Mouse (Mus musculus) liver, embryonic 18 days (tissue): ENCODE data around the gene Kyat1. TPM values are rescaled to one million over a fixed set of nuclear protein-coding genes. Genes with fewer than 3 reads are reported as not detected.

Source experiments
- polyA plus RNA-seq: library from polyadenylated mRNA; depleted of rRNA; stranded (reverse); fragments of >200 nt; gene quantifications from 2 replicates; pipeline ENCODE4 v1.2.3, GENCODE M21; 2012; rRNA removed

The Kyat1 gene
- polyA plus RNA-seq = 57.7 and 63.7 TPM in 2 replicates

GRCm38 (mm10) chr2:30205629-30206357 lies at the start of gene Kyat1:
Gene Kyat1, minus strand, starts transcription at chr2:30205847.

GRCm38 (mm10) chr2:30240267-30240666 lies 34.6 kb upstream of the Kyat1 start, which contains the start of gene Gm28035:
Gene Gm28035, plus strand, starts transcription at chr2:30240567.

GRCm38 (mm10) chr2:30237199-30237880 lies 31.7 kb upstream of the Kyat1 start, which contains the start of gene Lrrc8a:
Gene Lrrc8a, plus strand, starts transcription at chr2:30237715.

GRCm38 (mm10) chr2:30177700-30178675 lies 27.7 kb downstream of the Kyat1 start, which contains the start of gene Spout1:
Gene Spout1, minus strand, starts transcription at chr2:30178459.

GRCm38 (mm10) chr2:30171371-30171996 lies 34.2 kb downstream of the Kyat1 start, which contains the start of gene Endog:
Gene Endog, plus strand, starts transcription at chr2:30171493.

Other genes with a start within 250 kb of the Kyat1 start
- 34.7 and 35.9 TPM in 2 replicates for gene Sptan1, start 240.3 kb downstream of the Kyat1 start, polyA plus RNA-seq
- 5.3 and 5.4 TPM in 2 replicates for gene Wdr34, start 157.0 kb downstream of the Kyat1 start, polyA plus RNA-seq
- gene Set, start 148.5 kb downstream of the Kyat1 start, polyA plus RNA-seq = 100 and 111 TPM in 2 replicates
- gene Pkn3, start 128.2 kb downstream of the Kyat1 start, polyA plus RNA-seq = 2.3 and 2.7 TPM in 2 replicates
- gene Zdhhc12, start 112.2 kb downstream of the Kyat1 start, polyA plus RNA-seq = 33.0 and 37.5 TPM in 2 replicates
- 8.0 and 9.3 TPM in 2 replicates for gene Zer1, start 81.3 kb downstream of the Kyat1 start, polyA plus RNA-seq
- 12.2 and 12.7 TPM in 2 replicates for gene Tbc1d13, start 72.1 kb downstream of the Kyat1 start, polyA plus RNA-seq
- gene Endog, start 34.4 kb downstream of the Kyat1 start, polyA plus RNA-seq = 32.1 and 36.9 TPM in 2 replicates
- gene Spout1, start 27.4 kb downstream of the Kyat1 start, polyA plus RNA-seq = 14.3 and 15.6 TPM in 2 replicates
- 4.5 and 4.6 TPM in 2 replicates for gene Lrrc8a, start 31.9 kb upstream of the Kyat1 start, polyA plus RNA-seq
- 2.3 and 2.4 TPM in 2 replicates for gene Gm28035, start 34.7 kb upstream of the Kyat1 start, polyA plus RNA-seq
- gene Phyhd1, start 60.4 kb upstream of the Kyat1 start, polyA plus RNA-seq = 54.6 and 54.7 TPM in 2 replicates
- not detected in 2 replicates for gene Gm28038, start 75.2 kb upstream of the Kyat1 start, polyA plus RNA-seq
- 6.3 and 6.7 TPM in 2 replicates for gene Dolk, start 80.5 kb upstream of the Kyat1 start, polyA plus RNA-seq
- 8.1 and 9.4 TPM in 2 replicates for gene Nup188, start 80.5 kb upstream of the Kyat1 start, polyA plus RNA-seq
- gene Sh3glb2, start 153.5 kb upstream of the Kyat1 start, polyA plus RNA-seq = 18.8 and 21.4 TPM in 2 replicates
- 5.9 and 7.3 TPM in 2 replicates for gene Miga2, start 158.4 kb upstream of the Kyat1 start, polyA plus RNA-seq
- 12.5 and 13.9 TPM in 2 replicates for gene Dolpp1, start 186.4 kb upstream of the Kyat1 start, polyA plus RNA-seq
- 27.3 and 30.7 TPM in 2 replicates for gene Crat, start 210.0 kb upstream of the Kyat1 start, polyA plus RNA-seq
- 44.6 and 49.8 TPM in 2 replicates for gene Ptpa, start 210.2 kb upstream of the Kyat1 start, polyA plus RNA-seq